Comparison of ENCODE assay signal across 16 mouse cellular contexts in genomic region chr8:82150272-82150671, GRCm38 (mm10).
DNase-seq lines count a peak whose midpoint lies in the region; ATAC-seq lines count a peak whose summit lies in the region.
"Had no signal": no experiment of that assay in that cellular context is flagged by ENCODE, and none has a peak within 500 bp of the region (broad histone marks: within the 10 kb centered on the region; RNA-seq: fewer than 3 reads in every experiment).

No protein-coding gene starts in this region.

- no peaks in the 10 kb centered on the region for H3K4me1 ChIP-seq in forebrain, embryonic 14.5 days (ENCODE audit: control insufficient read depth, insufficient read depth, low read length)
- no peaks in the 10 kb centered on the region for H3K4me1 ChIP-seq in forebrain, embryonic 11.5 days (replicated peaks; ENCODE audit: control insufficient read depth, insufficient read depth, low read length)
- no peaks in the 10 kb centered on the region for H3K4me1 ChIP-seq in midbrain, embryonic 13.5 days (replicated peaks)
- H3K4me1 ChIP-seq in midbrain, embryonic 10.5 days: no peaks in the 10 kb centered on the region
- no peaks in the 10 kb centered on the region for H3K4me1 ChIP-seq in midbrain, embryonic 15.5 days
- H3K4me1 ChIP-seq: embryonic facial prominence, embryonic 10.5 days; heart, embryonic 12.5 days; hindbrain, embryonic 10.5 days; hindbrain, embryonic 15.5 days had no signal

- H3K9me3 ChIP-seq in forebrain, embryonic 14.5 days (replicated peaks; ENCODE audit: control insufficient read depth, low read length): peaks cover 3% of the 10 kb centered on the region; the same call in 1 of the 2 replicates
- H3K9me3 ChIP-seq in forebrain, embryonic 11.5 days (ENCODE audit: control insufficient read depth, low read length): peaks cover 4% of the 10 kb centered on the region; the same call in 1 of the 2 replicates
- H3K9me3 ChIP-seq in midbrain, embryonic 13.5 days: peaks cover 7% of the 10 kb centered on the region; the same call in 1 of the 2 replicates
- peaks cover 10% of the 10 kb centered on the region for H3K9me3 ChIP-seq in midbrain, embryonic 10.5 days (replicated peaks)
- H3K9me3 ChIP-seq in midbrain, embryonic 15.5 days: no peaks in the 10 kb centered on the region
- H3K9me3 ChIP-seq: hindbrain, embryonic 15.5 days had no signal

- H3K4me2 ChIP-seq in forebrain, embryonic 14.5 days (ENCODE audit: low read length): no peak overlapping the region
- no peak overlapping the region for H3K4me2 ChIP-seq in forebrain, embryonic 11.5 days (ENCODE audit: low read depth, low read length, severe bottlenecking)
- no peak overlapping the region for H3K4me2 ChIP-seq in midbrain, embryonic 13.5 days (replicated peaks)
- H3K4me2 ChIP-seq in midbrain, embryonic 15.5 days: no peak overlapping the region
- H3K4me2 ChIP-seq: heart, embryonic 12.5 days; hindbrain, embryonic 15.5 days had no signal

- H3K27me3 ChIP-seq in forebrain, embryonic 14.5 days (replicated peaks; ENCODE audit: control insufficient read depth, insufficient read depth, low read length): no peaks in the 10 kb centered on the region
- no peaks in the 10 kb centered on the region for H3K27me3 ChIP-seq in forebrain, embryonic 11.5 days (ENCODE audit: control insufficient read depth, insufficient read depth, low read length)
- H3K27me3 ChIP-seq in midbrain, embryonic 13.5 days: no peaks in the 10 kb centered on the region
- H3K27me3 ChIP-seq in midbrain, embryonic 10.5 days (ENCODE audit: low read depth, poor library complexity, severe bottlenecking): no peaks in the 10 kb centered on the region
- no peaks in the 10 kb centered on the region for H3K27me3 ChIP-seq in midbrain, embryonic 15.5 days (replicated peaks)
- H3K27me3 ChIP-seq: heart, embryonic 12.5 days; hindbrain, embryonic 15.5 days had no signal

- ATAC-seq in forebrain, embryonic 14.5 days: peak; percentile 55; the same call in 1 of the 2 replicates
- no peak for ATAC-seq in forebrain, embryonic 11.5 days (replicated peaks; ENCODE audit: low FRiP score)
- peak; percentile 43; the same call in 1 of the 2 replicates for ATAC-seq in midbrain, embryonic 13.5 days
- ATAC-seq in midbrain, embryonic 15.5 days (replicated peaks): peak; percentile 60; the same call in 1 of the 2 replicates
- ATAC-seq: inflammation-experienced regulatory T-cells, adult 6 months had no signal

- no peak overlapping the region for H3K4me3 ChIP-seq in forebrain, embryonic 14.5 days (ENCODE audit: low read depth, low read length)
- no peak overlapping the region for H3K4me3 ChIP-seq in forebrain, embryonic 11.5 days (ENCODE audit: low read depth, low read length)
- no peak overlapping the region for H3K4me3 ChIP-seq in midbrain, embryonic 13.5 days (replicated peaks)
- no peak overlapping the region for H3K4me3 ChIP-seq in midbrain, embryonic 10.5 days
- H3K4me3 ChIP-seq in midbrain, embryonic 15.5 days: no peak overlapping the region
- H3K4me3 ChIP-seq: embryonic facial prominence, embryonic 10.5 days; heart, embryonic 12.5 days; hindbrain, embryonic 10.5 days; hindbrain, embryonic 15.5 days had no signal

- no peaks in the 10 kb centered on the region for H3K36me3 ChIP-seq in forebrain, embryonic 14.5 days (ENCODE audit: control insufficient read depth, insufficient read depth, low read length)
- H3K36me3 ChIP-seq in forebrain, embryonic 11.5 days (ENCODE audit: control insufficient read depth, insufficient read depth, low read length): no peaks in the 10 kb centered on the region
- no peaks in the 10 kb centered on the region for H3K36me3 ChIP-seq in midbrain, embryonic 13.5 days
- no peaks in the 10 kb centered on the region for H3K36me3 ChIP-seq in midbrain, embryonic 10.5 days
- H3K36me3 ChIP-seq in midbrain, embryonic 15.5 days (replicated peaks): no peaks in the 10 kb centered on the region
- H3K36me3 ChIP-seq: embryonic facial prominence, embryonic 10.5 days; heart, embryonic 12.5 days; hindbrain, embryonic 10.5 days; hindbrain, embryonic 15.5 days had no signal

- DNase-seq in forebrain, embryonic 14.5 days (ENCODE audit: low spot score): peak; percentile 51
- no peak for DNase-seq in forebrain, embryonic 11.5 days (ENCODE audit: low spot score)
- DNase-seq in midbrain, embryonic 10.5 days (ENCODE audit: low spot score): no peak
- DNase-seq in thymus, postnatal 14 days: no peak
- DNase-seq in kidney, adult 8-10 months: no peak
- DNase-seq: adrenal gland, postnatal 10 days; cerebellum, adult 18-20 months; cerebellum, adult 9-11 months; gastrocnemius, postnatal 25 days had no signal

- H3K27ac ChIP-seq in forebrain, embryonic 14.5 days (ENCODE audit: low read depth, low read length): no peak overlapping the region
- H3K27ac ChIP-seq in forebrain, embryonic 11.5 days (ENCODE audit: low read depth, low read length): no peak overlapping the region
- H3K27ac ChIP-seq in midbrain, embryonic 13.5 days: no peak overlapping the region
- H3K27ac ChIP-seq in midbrain, embryonic 10.5 days (replicated peaks): no peak overlapping the region
- H3K27ac ChIP-seq in midbrain, embryonic 15.5 days: no peak overlapping the region
- H3K27ac ChIP-seq: embryonic facial prominence, embryonic 10.5 days; hindbrain, embryonic 10.5 days; hindbrain, embryonic 15.5 days had no signal

- H3K9ac ChIP-seq in forebrain, embryonic 14.5 days (ENCODE audit: low read length): no peak overlapping the region
- no peak overlapping the region for H3K9ac ChIP-seq in forebrain, embryonic 11.5 days (ENCODE audit: low read length)
- H3K9ac ChIP-seq in midbrain, embryonic 13.5 days (replicated peaks): no peak overlapping the region
- H3K9ac ChIP-seq in midbrain, embryonic 15.5 days: no peak overlapping the region
- H3K9ac ChIP-seq: heart, embryonic 12.5 days; hindbrain, embryonic 15.5 days had no signal
